Mouse (Mus musculus) forebrain, embryonic 16.5 days (tissue): Measurements from ENCODE around the gene Abhd13. TPM values are rescaled to one million over a fixed set of nuclear protein-coding genes. Genes with fewer than 3 reads are reported as not detected.

Source experiments
- ATAC-seq: fragments of 200-750 bp; cut with Nextera tagmentation; 2 replicates; pipeline ENCODE4 v1.8.0; 2017; ENCODE audit warnings: mild to moderate bottlenecking, moderate library complexity
- H3K27ac ChIP-seq: fragments of 300-500 bp; sonication (generic); 2 replicates; pipeline ENCODE4 v1.5.1; 2014; ENCODE audit warnings: low read length, control low read depth
- H3K27me3 ChIP-seq: fragments of 300-500 bp; sonication (generic); replicated peaks from 2 replicates; pipeline ENCODE4 v1.6.1; 2014; ENCODE audit warnings: low read length; ENCODE audit not compliant: control insufficient read depth, insufficient read depth
- H3K36me3 ChIP-seq: fragments of 300-500 bp; sonication (generic); 2 replicates; pipeline ENCODE4 v1.6.1; 2014; ENCODE audit not compliant: control insufficient read depth, insufficient read depth
- H3K4me1 ChIP-seq: fragments of 300-500 bp; sonication (generic); replicated peaks from 2 replicates; pipeline ENCODE4 v1.6.1; 2014; ENCODE audit warnings: low read length; ENCODE audit not compliant: control insufficient read depth, insufficient read depth
- H3K4me2 ChIP-seq: fragments of 300-500 bp; sonication (generic); 2 replicates; pipeline ENCODE4 v1.6.1; 2014; ENCODE audit warnings: mild to moderate bottlenecking, low read length, control low read depth
- H3K4me3 ChIP-seq: fragments of 300-500 bp; sonication (generic); replicated peaks from 2 replicates; pipeline ENCODE4 v1.5.1; 2014; ENCODE audit warnings: mild to moderate bottlenecking, low read length, control low read depth
- H3K9ac ChIP-seq: fragments of 300-500 bp; sonication (generic); replicated peaks from 2 replicates; pipeline ENCODE4 v1.6.1; 2014; ENCODE audit warnings: low read depth, low read length, control low read depth
- H3K9me3 ChIP-seq: fragments of 300-500 bp; sonication (generic); 2 replicates; pipeline ENCODE4 v1.6.1; 2016; ENCODE audit warnings: low read length; ENCODE audit not compliant: control insufficient read depth
- WGBS: fragments of 180-500 bp; shearing (Covaris S2); extraction: QIAGEN DNeasy Blood & Tissue Kit; methylation state at CpG from one replicate; pipeline ENCODE4 v1.1.7; 2014; 5-methylcytosine and 5-hydroxymethylcytosine counted together
- polyA plus RNA-seq: library from polyadenylated mRNA; unstranded; fragments of >200 nt; fragmentation: Nextera tagmentation; extraction: Ambion mirVana; gene quantifications from 2 replicates; pipeline ENCODE4 v1.2.1, GENCODE M21; 2015

Gene Abhd13
- 15.2 and 18.3 TPM in 2 replicates for polyA plus RNA-seq

DNA sequence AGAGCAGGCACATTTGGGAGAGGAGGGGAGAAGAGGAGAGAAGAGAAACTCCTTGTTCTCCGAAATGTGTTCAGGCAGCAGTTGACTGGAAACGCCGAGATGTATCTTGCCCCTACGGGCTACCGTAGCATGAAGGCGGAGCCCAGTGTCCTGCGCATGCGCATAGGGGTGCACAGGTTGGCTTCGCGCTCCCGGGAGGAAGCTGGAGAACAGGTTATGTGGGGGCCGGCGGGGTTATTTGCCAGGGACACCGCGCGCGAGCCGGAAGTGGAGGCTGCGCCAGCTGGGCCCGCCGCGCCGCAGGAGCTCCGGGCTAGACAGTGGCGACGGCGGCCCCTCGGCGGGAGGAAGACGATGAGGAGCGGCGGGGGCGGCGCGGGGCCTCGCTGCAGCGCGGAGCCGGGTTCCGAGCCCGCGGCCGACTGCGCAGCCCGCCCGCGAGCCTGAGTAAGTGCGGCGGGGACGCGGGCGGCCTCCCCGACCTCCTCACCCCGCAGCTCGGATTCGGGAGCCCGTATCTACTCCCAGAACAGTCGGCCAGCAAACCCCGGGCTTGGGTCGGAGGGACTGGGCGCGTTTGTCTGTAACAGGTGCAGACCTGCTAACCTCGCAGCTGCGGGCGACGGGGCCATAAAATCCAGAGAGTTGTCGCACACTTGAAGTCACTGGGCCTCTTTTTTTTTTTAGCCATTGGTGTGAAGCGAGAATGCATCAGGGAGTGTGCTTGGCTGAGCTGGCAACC is at the start of gene Abhd13, which contains the start of gene Lig4:
Abhd13 (plus strand) TSS at position 135 of the 742 bp plus-strand sequence.
Lig4 (minus strand) TSS at position 114 of the 742 bp plus-strand sequence.
- ATAC-seq = peak; percentile 68
- H3K4me3 ChIP-seq = peak within 1 kb of the TSS; percentile 83
- H3K36me3 ChIP-seq = peaks cover 4% of the 10 kb centered on the region
- peak within 1 kb of the TSS; percentile 86 for H3K4me2 ChIP-seq
- under 1% methylated on average over 59 of the region's 68 CpGs for WGBS
- no peaks in the 10 kb centered on the region for H3K9me3 ChIP-seq
- H3K27me3 ChIP-seq = no peaks in the 10 kb centered on the region
- peaks cover 42% of the 10 kb centered on the region for H3K4me1 ChIP-seq
- peak within 1 kb of the TSS; percentile 81 for H3K27ac ChIP-seq
- peak within 1 kb of the TSS; percentile 91 for H3K9ac ChIP-seq

DNA sequence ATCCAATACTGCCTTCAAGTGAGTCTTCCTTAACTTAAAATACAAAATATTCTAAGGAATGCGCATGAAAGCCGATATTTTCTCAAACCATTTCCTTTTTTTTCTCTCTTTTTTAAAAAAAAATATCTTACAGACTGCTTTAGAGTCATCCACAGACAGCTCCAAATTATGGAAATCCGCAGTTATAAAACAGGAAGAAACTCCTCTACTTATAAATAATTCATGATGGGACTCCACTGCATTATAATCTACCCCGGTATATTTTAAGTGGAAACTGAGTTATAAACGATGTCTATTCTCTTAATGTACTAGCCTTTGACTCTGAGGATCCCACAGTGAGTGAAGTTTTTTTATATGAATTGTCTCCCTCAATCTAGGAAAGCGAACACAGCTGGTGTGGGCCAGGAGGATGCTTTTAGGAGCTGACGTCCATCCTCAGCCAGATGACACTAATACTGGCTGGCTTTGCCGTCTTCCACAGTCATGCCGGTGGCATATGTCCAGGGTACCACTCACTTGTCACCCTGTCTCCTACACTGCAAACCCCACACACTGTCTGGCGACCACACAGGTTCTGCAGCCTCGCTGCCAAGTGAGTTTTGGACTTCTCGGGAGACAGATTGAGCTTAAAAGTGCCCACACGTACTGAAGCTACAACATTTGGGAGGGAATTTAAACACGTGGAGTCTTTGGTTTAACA is 47.6 kb upstream of the Abhd13 start:
- no peak overlapping the region for H3K9ac ChIP-seq
- H3K27ac ChIP-seq = no peak overlapping the region
- no peaks in the 10 kb centered on the region for H3K36me3 ChIP-seq
- no peak overlapping the region; the same call in 1 of the 2 replicates for H3K4me2 ChIP-seq
- WGBS = 49% methylated on average over 14 of the region's 14 CpGs
- H3K4me3 ChIP-seq = no peak overlapping the region
- H3K9me3 ChIP-seq = no peaks in the 10 kb centered on the region
- peak; percentile 91 for ATAC-seq
- no peaks in the 10 kb centered on the region for H3K27me3 ChIP-seq
- H3K4me1 ChIP-seq = peaks cover 11% of the 10 kb centered on the region

DNA sequence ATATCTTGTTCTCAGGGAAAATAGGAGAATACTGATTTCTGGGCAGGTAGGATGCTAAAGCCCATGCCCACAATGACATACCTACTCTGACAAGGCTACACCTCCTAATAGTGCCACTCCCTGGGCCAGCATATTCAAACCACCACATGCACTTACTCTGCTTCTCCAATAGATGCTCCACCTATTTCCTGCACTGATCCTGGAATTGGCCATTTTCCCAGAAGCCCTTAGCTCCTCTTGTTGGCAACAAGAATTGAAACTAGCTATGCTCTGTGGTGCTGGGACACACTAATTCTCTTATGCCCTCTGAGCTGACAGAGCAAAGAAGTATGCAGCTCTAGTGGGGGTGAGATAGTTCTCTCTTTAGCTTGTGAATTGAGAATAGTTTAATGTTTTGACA is 44.8 kb upstream of the Abhd13 start:
- ATAC-seq = no peak

DNA sequence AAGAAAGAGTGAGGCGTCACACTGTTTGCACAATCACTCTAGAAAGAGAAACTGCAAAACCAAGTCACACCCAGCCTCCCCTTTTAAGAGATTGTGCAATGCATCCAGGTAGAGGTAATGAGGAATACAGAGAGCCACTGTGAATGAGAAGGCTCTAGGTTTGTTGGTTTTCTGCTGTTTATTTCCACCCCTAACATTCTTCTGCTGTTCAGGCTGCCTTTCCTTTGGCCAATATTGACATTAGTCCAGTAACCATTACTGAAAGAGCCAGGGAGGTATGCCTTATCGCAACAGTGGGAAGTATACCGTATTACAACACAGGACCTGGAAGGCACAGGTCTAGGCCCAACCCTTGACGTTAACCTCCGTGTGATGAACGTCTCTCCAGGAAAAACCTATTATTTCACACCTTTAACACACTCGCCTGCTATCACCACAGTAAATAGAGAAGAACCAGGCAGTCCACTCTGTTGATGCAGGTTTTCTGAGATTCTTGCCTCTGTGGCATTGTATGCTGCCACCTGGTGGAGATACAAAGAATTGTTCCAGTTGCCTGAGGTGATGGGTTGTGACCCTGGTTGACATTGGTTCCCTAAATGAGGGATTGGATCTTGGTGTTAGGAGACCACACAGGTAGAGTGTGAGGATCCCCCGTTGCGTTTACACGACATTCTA is 42.5 kb upstream of the Abhd13 start:
- no peaks in the 10 kb centered on the region for H3K9me3 ChIP-seq
- H3K27ac ChIP-seq = no peak overlapping the region
- no peaks in the 10 kb centered on the region for H3K36me3 ChIP-seq
- no peak overlapping the region for H3K9ac ChIP-seq
- H3K4me2 ChIP-seq = no peak overlapping the region
- H3K4me3 ChIP-seq = no peak overlapping the region
- 36% methylated on average over 10 of the region's 10 CpGs for WGBS
- peaks cover 9% of the 10 kb centered on the region for H3K4me1 ChIP-seq
- ATAC-seq = peak; percentile 53
- H3K27me3 ChIP-seq = no peaks in the 10 kb centered on the region

More for the DNA sequence above, 44.8 kb upstream of the Abhd13 start:
- Histone ChIP-seq H3K4me2 (no peak overlapping the region), H3K4me3 (no peak overlapping the region), H3K9ac (no peak overlapping the region), H3K27me3 (no peaks in the 10 kb centered on the region), H3K4me1 (peaks cover 11% of the 10 kb centered on the region), H3K27ac (no peak overlapping the region), H3K36me3 (no peaks in the 10 kb centered on the region), H3K9me3 (no peaks in the 10 kb centered on the region)

DNA sequence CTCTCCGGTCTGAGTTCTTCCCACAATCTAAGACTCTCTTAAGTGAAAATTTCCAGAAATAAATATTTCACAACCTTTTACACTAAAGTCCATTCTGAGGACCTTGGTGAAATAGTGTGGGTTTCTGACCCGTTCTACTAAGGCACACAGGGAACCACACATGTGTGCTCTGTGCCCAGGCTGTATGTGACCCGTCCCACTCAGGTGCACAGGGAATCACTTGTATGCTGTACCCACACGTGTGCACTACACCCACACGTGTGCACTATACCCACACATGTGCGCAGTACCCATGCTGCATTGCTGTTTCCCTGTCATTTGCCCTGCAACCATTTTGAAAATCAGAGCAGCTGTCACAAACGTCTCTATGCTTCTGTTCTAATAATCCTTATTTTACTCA is 41.9 kb upstream of the Abhd13 start:
- Histone ChIP-seq H3K9ac (no peak overlapping the region), H3K27me3 (no peaks in the 10 kb centered on the region), H3K4me1 (peaks cover 6% of the 10 kb centered on the region), H3K27ac (no peak overlapping the region), H3K4me2 (no peak overlapping the region), H3K9me3 (no peaks in the 10 kb centered on the region), H3K4me3 (no peak overlapping the region), H3K36me3 (no peaks in the 10 kb centered on the region)
- 68% methylated on average over 7 of the region's 7 CpGs for WGBS
- ATAC-seq = peak; percentile 31; the same call in 1 of the 2 replicates

DNA sequence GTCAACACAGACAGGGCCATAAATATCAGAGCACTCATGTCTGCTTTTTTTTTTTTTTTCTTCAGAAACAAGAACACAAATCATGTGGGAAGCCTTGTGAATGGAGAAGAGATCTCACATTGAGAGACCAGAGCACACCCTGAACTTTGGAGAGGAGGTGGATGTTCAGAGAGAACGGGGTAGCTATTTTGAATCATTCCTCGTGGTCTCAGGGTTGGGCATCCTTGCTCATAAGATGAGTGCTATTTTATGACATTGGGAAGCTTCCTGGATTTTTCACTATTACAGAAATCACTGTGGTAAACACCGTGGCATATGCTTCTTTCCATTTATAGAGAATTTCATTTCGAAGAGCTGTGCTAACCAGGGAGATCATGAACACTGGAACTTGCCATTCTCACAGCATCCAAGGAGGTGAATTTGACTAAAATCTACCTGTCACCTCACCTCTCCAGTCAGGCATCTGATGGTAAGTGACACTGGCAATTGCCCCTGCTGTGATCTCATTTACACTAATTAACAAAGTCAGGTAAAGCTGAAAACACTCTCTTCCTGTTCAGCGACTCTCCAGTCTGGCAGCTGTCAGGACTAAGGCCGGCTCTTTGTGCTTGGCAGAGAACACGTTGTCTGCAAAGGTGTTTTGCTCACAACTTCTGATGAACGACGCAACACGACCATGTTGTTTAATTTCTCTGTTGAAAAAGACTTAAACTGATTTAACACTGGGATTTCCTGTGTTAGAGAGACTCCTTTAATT is 28.2 kb upstream of the Abhd13 start:
- H3K27me3 ChIP-seq = no peaks in the 10 kb centered on the region
- ATAC-seq = no peak
- no peak overlapping the region for H3K4me2 ChIP-seq
- H3K9ac ChIP-seq = no peak overlapping the region
- no peaks in the 10 kb centered on the region for H3K36me3 ChIP-seq
- no peak overlapping the region for H3K27ac ChIP-seq
- H3K4me1 ChIP-seq = no peaks in the 10 kb centered on the region
- H3K9me3 ChIP-seq = no peaks in the 10 kb centered on the region
- 63% methylated on average over 10 of the region's 10 CpGs for WGBS
- H3K4me3 ChIP-seq = no peak overlapping the region

DNA sequence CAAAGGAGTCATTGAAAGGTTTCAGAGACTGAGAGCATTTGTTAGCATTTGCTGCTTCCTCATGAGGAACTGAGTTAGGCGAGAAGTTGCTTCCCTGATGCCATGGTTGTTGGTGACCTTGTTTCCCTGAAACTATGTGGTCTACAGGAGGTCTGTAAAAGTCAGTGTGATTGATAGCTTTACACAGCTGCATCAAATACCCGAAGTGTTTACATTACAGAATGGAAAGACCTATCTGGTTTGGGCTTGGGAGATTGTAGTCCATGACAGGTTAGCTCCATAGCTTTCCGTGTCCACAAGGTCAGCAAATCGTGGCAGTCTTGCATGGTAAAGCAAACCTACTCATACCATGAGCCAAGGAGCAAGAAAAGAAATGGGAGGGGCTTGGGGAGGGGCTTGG is 19.2 kb upstream of the Abhd13 start:
- H3K36me3 ChIP-seq = no peaks in the 10 kb centered on the region
- no peak overlapping the region for H3K4me2 ChIP-seq
- no peaks in the 10 kb centered on the region for H3K9me3 ChIP-seq
- H3K9ac ChIP-seq = no peak overlapping the region
- H3K4me3 ChIP-seq = no peak overlapping the region
- H3K4me1 ChIP-seq = no peaks in the 10 kb centered on the region
- H3K27me3 ChIP-seq = no peaks in the 10 kb centered on the region
- no peak for ATAC-seq
- 79% methylated on average over 4 of the region's 4 CpGs for WGBS
- H3K27ac ChIP-seq = no peak overlapping the region

DNA sequence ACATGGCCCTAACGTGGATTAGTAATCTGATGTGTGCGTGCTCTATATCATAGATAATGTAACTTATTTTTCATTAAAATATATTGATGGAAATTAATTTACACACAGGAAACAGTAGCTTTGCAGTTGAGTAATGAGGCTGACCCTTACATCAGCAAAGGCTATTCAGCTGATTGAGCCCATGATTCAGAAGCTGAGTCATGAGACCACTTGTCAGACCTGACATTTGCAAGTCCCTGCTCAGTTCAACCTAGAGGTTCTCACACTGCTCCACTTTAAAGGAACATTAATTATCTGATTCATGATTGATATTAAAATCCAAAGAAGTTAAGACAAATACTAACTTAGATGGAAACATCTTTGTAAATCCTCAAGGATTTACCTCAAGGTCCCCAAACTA is 17.6 kb upstream of the Abhd13 start:
- WGBS = 93% methylated on average over 2 of the region's 2 CpGs
- ATAC-seq = no peak
- Histone ChIP-seq H3K4me3 (no peak overlapping the region), H3K27me3 (no peaks in the 10 kb centered on the region), H3K4me2 (no peak overlapping the region), H3K9me3 (no peaks in the 10 kb centered on the region), H3K9ac (no peak overlapping the region), H3K27ac (no peak overlapping the region), H3K4me1 (no peaks in the 10 kb centered on the region), H3K36me3 (no peaks in the 10 kb centered on the region)

DNA sequence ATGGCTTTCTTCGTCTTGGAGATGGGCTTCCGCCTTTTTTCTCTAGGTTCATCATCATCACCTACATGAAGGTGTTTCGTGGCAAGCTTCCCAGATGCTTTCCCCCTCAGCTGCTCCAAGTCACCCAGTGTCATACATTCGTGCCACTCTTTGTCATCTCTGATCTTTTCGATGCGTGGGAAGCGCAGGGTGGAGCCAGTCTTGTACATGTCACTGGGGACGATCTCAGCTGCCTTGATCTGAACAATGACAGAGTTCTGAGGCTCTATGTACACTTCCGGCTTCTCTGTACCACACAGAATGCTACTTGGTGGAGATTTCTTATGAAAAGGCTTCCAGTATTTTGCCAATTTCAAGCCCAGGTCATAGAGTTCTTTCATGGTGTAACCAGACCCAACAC is 5.6 kb upstream of the Abhd13 start:
- no peaks in the 10 kb centered on the region for H3K9me3 ChIP-seq
- no peak overlapping the region for H3K9ac ChIP-seq
- no peaks in the 10 kb centered on the region for H3K27me3 ChIP-seq
- H3K4me3 ChIP-seq = no peak overlapping the region
- 98% methylated on average over 9 of the region's 9 CpGs for WGBS
- H3K4me1 ChIP-seq = peaks cover 12% of the 10 kb centered on the region
- no peak for ATAC-seq
- H3K36me3 ChIP-seq = peaks cover 24% of the 10 kb centered on the region
- H3K27ac ChIP-seq = no peak overlapping the region
- H3K4me2 ChIP-seq = no peak overlapping the region
